Mouse (Mus musculus) retina, adult 2 months (tissue): Measurements from ENCODE around the gene Pnmal2.
A peak's percentile ranks its signal among the peaks of the same experiment; 100 is the strongest.

Experiments
- DNase-seq: peaks from one replicate; pipeline ENCODE4 v3.0.0-alpha.2; 2012; ENCODE audit warnings: low read depth, low spot score

The Pnmal2 gene

DNA sequence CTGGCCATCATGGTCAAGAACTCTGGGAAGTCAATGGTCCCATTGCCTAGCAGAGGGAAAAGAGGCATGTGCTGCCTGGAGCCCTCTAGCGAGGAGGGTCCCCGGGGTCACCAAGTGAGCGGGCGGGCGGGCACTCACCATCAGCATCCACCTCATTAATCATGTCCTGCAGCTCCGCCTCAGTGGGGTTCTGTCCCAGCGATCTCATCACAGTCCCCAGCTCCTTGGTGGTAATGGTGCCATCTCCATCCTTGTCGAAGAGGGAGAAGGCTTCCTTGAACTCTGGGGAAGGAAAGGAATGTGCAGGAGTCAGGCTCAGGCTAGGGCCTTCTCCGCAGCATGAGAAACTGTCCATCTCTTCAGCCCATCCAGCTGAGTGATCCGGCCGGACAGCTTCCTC, 27.0 kb upstream of the Pnmal2 start:
- no peak for DNase-seq

- no peak for DNase-seq
Measured at GRCm38 (mm10) chr7:16918014-16918413, 26.5 kb upstream of the Pnmal2 start.

DNA sequence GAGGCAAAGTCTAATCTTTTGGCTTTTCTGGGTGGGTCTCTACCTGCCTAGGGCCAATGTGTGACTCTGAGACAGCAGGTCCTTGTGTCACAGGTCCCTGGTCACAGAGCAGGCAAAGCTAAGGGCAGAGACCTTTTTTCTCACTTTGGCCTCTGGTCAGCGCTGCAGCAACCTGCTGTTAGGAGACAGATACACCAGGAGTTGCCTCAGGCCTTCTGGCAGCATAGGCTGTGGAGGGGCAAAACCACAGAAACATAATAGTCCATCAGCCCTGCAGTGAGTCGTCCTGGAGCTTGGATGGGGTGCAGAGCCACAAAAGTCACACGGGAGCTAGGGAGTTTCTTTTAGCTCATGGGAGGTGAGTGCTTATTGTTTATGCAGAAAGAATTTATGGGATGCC, 25.8 kb upstream of the Pnmal2 start:
- no peak for DNase-seq

- no peak for DNase-seq
Measured at GRCm38 (mm10) chr7:16919395-16920149, 24.9 kb upstream of the Pnmal2 start.

DNA sequence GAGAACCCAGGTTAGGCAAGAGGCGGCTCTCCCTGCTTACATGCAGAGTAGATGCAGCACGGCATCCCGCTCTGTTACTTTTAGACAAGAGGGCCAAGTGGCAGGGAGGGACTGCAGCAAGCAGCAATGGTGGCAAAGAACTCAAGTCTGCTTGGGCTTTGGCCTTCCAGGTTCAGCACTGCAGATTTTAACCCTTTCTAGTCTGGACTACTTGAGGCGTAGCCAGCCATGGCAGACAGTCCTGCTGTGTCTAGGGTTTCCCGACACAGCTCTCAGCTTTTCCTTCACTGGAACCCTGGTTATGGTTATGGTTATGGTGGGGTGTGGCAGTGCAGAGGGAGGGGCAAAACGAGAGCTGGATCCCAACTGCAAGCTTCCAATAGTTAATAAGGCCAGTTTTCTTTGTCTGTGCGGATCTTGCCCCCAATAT, 24.3 kb upstream of the Pnmal2 start:
- DNase-seq, result no peak

GRCm38 (mm10) chr7:16920818-16921791, 23.4 kb upstream of the Pnmal2 start:
- DNase-seq, result no peak

GRCm38 (mm10) chr7:16921881-16922335, 22.6 kb upstream of the Pnmal2 start:
- no peak for DNase-seq

DNA sequence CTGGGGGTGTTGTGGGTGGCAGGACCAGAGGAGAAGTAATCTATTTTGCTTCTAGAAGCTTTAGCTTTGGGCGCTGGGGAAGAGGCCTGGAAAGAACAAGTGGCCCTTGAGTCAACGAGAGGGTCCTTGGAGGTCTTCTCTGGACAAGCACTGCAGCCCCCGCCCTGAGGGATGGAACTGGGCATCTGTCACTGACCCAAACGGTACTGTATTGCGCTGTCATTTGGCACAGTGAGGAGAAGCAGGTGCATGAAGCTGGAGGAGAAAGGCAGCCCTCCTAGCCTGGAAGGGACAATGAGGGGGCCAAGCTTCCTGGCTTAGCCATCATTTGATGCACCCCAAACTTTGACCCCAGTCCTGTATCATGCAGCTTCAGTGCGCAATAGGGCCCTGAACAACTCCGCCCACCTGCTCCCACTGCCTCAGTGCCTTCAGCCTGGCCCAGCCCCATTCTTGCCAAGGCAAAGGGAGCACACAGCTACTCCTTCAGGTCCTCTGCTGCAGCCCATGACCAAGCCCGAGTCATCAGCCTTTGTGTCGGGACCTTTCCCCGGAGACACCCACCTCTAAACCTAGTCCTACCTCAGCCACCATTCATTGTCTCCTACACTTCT, 22.0 kb upstream of the Pnmal2 start:
- DNase-seq, result no peak

DNA sequence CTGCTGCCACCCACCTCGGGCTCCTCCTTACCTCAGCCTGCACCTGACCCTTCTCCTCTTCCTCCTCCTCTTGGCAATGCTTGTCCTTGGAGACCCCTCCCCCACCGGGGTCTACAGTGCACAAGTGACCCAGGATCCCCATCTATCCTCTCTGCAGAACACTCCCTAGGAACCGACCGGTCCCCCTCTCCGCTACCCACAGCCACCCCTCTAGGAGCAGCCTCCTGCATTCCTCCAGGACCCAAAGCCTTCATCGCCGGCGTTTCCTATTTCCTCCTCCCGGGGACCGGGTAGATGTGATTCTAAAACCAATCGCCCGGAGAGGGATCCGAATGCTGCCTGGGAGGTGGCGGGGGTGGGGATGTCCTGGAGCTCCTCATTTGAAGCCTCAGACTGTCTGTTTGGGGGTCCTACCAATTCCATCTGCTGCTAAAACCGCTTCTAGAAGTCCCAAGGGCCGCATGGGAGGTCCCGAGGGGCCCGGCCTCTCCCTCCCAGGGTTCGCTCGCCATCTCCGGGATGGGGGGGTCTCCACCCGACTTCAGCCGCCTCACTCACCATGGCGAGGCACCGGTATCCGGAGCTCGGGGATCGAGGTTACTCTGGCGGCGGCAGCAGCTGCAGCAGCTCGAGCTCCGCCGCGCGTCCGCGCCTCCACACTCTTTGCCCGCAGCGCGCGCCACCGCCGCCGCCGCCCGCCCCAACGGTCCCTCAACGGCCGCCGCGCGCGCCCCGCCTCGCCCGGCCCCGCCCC, 21.0 kb upstream of the Pnmal2 start:
- no peak for DNase-seq

DNA sequence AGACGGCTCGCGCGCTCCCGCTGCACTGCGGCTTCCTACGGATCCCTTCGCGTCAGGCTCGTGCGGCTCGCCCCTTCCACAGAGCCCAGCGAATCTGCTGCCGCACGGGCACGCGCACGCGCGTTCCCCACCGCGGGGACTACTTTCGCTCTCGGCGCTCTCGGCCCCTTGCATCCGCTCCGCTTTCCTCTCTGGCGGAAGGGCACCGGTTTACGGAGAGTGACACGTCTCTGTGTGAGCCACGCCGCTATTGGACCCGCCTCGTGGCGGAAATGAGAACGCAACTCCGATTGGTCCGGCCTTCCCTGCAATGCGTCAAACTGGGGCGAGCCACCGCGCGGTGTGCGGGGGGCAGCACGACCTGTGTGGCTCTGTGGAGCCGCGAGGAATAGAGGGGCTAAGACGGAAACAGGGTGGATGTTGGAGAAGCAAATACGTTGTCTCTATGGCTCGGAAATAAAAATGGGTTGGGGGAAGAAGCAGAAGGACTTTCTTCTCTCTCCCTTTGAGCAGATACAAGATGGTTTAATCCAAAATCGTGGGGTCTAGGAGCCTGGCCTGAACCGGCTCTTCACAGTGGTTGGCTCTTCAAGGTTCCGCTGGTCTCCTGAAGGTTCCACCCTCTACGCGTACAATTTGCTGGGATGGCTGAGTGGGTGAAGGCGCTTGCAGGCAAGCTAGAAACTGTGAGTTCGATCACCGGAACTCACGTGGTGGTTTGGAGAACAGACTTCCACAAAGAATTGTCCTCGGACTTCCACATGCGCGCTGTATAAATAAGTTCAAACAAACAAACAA, 20.2 kb upstream of the Pnmal2 start, which contains the start of gene Calm3:
Gene Calm3, minus strand, starts transcription at position 78 of the 798 bp plus-strand sequence.
- peak; percentile 100 for DNase-seq

DNA sequence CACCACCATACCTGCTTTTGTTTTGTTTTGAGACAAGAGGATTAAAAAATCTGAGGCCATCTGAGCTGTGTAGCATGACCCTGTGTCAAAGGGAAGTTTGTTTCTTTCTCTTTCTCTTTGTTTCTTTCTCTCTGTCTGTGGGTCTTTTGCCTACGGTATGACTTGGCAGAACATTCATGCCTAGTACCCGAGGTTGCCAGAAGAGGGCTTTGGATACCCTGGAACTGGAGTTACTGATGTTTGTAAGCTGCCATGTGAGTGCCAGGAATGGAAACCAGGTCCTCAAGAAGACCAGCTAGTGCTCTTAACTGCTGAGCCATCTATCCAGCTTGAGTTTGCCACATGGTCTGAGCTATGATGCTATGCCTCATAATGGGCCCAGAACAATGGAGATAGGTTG, 16.1 kb upstream of the Pnmal2 start:
- DNase-seq, result no peak

- DNase-seq, result no peak
Measured at GRCm38 (mm10) chr7:16930850-16931249, 13.6 kb upstream of the Pnmal2 start.

- peak; percentile 81 for DNase-seq
Measured at GRCm38 (mm10) chr7:16931968-16932627, 12.4 kb upstream of the Pnmal2 start.

DNA sequence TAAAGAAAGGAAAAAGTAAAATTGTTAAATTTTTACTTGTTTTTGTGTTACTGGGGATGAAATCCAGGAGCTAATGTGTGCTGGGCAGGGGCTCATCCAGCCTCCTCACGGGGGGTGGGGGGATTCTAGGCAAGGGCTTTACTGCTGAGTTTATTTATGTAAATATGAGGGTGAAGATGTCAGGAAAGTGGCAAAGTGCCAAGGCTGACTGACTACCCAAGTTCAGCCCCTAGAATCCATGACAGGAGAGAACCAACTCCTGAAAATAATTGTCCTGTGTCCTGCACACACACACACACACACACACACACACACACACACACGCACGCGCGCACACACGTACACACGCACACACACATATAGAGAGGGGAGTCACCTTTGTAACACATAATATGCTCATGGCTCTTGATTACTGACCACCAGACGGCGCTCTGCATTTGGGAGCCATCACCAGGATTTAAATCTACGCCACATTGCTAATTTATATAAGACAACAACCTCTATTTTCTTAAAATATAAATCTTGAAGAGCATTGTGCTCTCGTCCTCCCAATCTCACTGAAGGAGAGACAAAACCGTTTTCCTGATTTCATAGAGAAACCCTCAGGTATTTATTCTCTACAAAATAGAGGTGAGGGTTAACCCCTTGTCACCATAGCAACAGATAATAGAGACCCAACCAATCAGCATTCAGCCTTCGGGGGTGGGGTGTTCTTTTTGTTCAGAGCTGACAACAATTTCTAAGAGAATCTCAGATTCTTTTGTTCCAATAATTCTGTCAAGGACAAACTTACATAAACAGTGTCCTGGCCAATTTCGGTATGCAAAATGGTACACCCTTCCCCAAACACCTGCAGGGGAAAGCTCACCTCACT, 11.5 kb upstream of the Pnmal2 start:
- DNase-seq, result no peak

- DNase-seq, result no peak
Measured at GRCm38 (mm10) chr7:16937312-16937711, 7.2 kb upstream of the Pnmal2 start.

GRCm38 (mm10) chr7:16938117-16938791, 6.2 kb upstream of the Pnmal2 start:
- DNase-seq, result no peak

DNA sequence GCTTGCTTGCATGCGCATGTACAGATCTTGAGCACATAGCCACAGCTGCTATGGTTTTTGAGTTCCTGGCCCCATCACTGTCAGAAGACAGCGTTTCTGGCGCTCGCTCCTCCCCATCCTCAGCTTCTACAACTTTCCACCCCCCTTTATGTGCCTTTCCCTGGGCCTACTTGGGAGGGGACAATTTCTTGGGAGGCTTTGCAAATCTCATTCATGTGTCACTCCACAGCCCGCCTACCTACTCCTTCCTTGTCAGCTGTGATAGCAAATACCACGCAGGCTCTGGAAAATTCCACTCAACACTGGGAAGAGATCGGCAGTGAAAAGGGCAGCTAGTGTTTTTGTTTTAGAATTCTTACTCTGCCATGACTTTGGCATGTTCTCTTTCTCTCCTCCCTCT, 4.2 kb upstream of the Pnmal2 start:
- DNase-seq, result no peak

DNA sequence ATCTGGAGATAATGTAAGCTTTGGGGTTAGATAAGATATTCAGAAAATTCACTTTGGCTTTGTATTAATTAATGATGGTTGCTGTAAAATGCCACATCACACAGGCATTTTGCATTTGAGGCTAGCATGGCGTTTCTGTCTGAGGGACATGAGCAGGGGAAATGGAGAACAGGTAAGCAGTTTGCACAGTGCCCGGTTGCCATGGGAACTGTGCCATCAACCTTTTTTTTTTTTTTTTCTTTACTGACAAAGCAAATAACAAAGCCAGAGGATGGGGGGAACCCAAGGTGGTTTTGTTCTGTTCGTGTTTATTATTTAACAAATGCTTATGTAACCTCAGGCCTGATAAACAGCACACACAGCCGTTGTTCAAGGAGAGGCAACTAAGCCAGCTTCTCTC, 1.6 kb upstream of the Pnmal2 start:
- no peak for DNase-seq
